Mouse (Mus musculus) erythroblast, embryonic 14.5 days (primary cell): ENCODE data around the gene Gm8947.

Source experiments
- GATA1 ChIP-seq: IDR thresholded peaks from 2 replicates; pipeline ENCODE4 v1.6.1; 2012; ENCODE audit warnings: low read length, inconsistent platforms, mixed read lengths
- TAL1 ChIP-seq: IDR thresholded peaks from 3 replicates; pipeline ENCODE4 v1.6.1; 2012; ENCODE audit warnings: low read length, inconsistent platforms, mixed read lengths

GRCm38 (mm10) chr1:151220098-151220497, 27.9 kb downstream of the Gm8947 start:
- TF ChIP-seq GATA1: no peak
- no peak for TF ChIP-seq TAL1
